Mouse (Mus musculus): Measurements from ENCODE around the gene Tubgcp2. TPM values are rescaled to one million over a fixed set of nuclear protein-coding genes. Genes with fewer than 3 reads are reported as not detected.

The Tubgcp2 gene
- polyA plus RNA-seq, 1 experiment from 2014 or later, result 55.3 TPM

DNA sequence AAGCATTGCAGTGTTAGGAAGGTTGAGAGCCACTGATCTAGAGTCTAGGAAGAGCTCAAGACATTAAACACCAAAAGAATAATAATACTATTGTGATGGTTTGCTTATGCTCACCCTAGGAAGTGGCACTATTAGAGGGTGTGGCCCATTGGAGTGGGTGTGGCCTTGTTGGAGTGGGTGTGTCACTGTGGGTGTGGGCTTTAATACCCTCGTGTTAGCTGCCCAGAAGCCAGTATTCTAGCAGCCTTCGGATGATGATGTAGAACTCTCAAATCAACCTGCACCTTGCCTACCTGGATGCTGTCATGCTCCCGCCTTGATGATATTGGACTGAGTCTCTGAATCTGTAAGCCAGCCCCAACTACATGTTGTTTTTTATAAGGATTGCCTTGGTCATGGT, 6.3 kb upstream of the Tubgcp2 start:
- Histone ChIP-seq H3K4me1 (peaks cover 3% of the 10 kb centered on the region), H3K27ac (replicated peaks) (no peak overlapping the region)
- ATAC-seq (ENCODE audit: insufficient number of reproducible peaks, low FRiP score, low TSS enrichment, low read depth), result no peak

GRCm38 (mm10) chr7:140037171-140037555, 694 bp upstream of the Tubgcp2 start:
- H3K4me1 ChIP-seq, result peaks cover 18% of the 10 kb centered on the region
- H3K9ac ChIP-seq, result peak overlapping the region; percentile 89; the same call in 1 of the 2 replicates
- H3K4me3 ChIP-seq (replicated peaks), result peak overlapping the region; percentile 73
- no peaks in the 10 kb centered on the region for H3K27me3 ChIP-seq
- peaks cover 38% of the 10 kb centered on the region for H3K36me3 ChIP-seq
- no peak for ATAC-seq (ENCODE audit: insufficient number of reproducible peaks, low FRiP score, low TSS enrichment, low read depth)
- H3K9me3 ChIP-seq (replicated peaks), result no peaks in the 10 kb centered on the region
- peak overlapping the region; percentile 88 for H3K4me2 ChIP-seq (replicated peaks)
- H3K27ac ChIP-seq (replicated peaks), result no peak overlapping the region
- 43% methylated on average over 3 of the region's 3 CpGs for WGBS

More for the DNA sequence above, 6.3 kb upstream of the Tubgcp2 start:
- H3K9ac ChIP-seq, result no peak overlapping the region
- H3K27me3 ChIP-seq, result peaks cover 41% of the 10 kb centered on the region
- no peaks in the 10 kb centered on the region for H3K9me3 ChIP-seq (replicated peaks)
- peaks cover 22% of the 10 kb centered on the region for H3K36me3 ChIP-seq
- WGBS, result 57% methylated on average over 3 of the region's 3 CpGs
- H3K4me2 ChIP-seq (replicated peaks), result no peak overlapping the region
- H3K4me3 ChIP-seq (replicated peaks), result no peak overlapping the region

- Histone ChIP-seq H3K4me1 (peaks cover 18% of the 10 kb centered on the region), H3K36me3 (peaks cover 50% of the 10 kb centered on the region), H3K27me3 (no peaks in the 10 kb centered on the region), H3K4me2 (replicated peaks) (peak overlapping the region; percentile 88), H3K4me3 (replicated peaks) (peak overlapping the region; percentile 73), H3K9me3 (replicated peaks) (no peaks in the 10 kb centered on the region), H3K9ac (peak overlapping the region; percentile 89), H3K27ac (replicated peaks) (peak overlapping the region; percentile 94)
- no peak for ATAC-seq (ENCODE audit: insufficient number of reproducible peaks, low FRiP score, low TSS enrichment, low read depth)
- WGBS, result 9% methylated on average over 7 of the region's 7 CpGs
Measured at GRCm38 (mm10) chr7:140035456-140035855, 1.0 kb downstream of the Tubgcp2 start.

DNA sequence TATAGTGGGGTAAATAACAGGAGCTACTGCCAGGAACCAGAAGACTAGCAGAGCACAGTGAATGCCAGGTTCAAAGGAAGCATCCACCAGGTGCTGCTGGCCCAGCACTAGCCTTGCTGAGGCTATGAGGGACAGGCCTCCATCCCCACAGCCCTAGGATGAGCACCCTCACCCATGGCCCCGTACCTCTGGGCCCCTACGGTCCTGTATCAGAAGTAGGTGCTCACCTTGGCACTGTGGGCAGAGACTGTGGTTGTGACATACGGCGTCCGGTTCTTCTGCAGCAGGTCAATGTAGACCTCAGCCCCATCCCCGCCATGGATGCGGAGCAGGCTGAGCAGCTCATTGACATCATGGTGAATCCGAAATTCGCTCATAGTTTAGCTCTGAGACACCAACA, 3.1 kb downstream of the Tubgcp2 start:
- Histone ChIP-seq H3K36me3 (peaks cover 55% of the 10 kb centered on the region), H3K27ac (replicated peaks) (no peak overlapping the region), H3K9me3 (replicated peaks) (no peaks in the 10 kb centered on the region), H3K9ac (no peak overlapping the region), H3K4me3 (replicated peaks) (no peak overlapping the region), H3K27me3 (no peaks in the 10 kb centered on the region), H3K4me1 (peaks cover 18% of the 10 kb centered on the region), H3K4me2 (replicated peaks) (no peak overlapping the region)
- no peak for ATAC-seq (ENCODE audit: insufficient number of reproducible peaks, low FRiP score, low TSS enrichment, low read depth)
- 95% methylated on average over 9 of the region's 9 CpGs for WGBS

DNA sequence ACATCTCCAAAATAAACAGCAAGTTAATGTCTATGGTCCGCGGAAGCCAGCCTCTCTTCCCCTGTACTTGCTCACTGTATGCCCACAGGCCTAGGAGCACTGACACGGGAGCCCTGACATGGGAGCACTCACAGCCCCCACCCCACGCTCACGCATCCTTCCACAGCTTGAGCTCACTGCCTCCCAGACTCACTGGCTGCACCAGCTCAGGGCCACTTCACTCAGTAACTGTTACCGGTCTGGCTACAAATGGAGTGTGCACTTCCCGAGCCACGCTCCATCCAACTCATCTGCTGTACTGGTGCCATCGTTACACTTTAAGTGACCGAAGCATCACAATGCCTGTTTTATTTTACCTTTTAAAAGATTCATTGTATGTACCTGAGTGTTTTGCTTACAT, 4.1 kb downstream of the Tubgcp2 start:
- H3K36me3 ChIP-seq, result peaks cover 56% of the 10 kb centered on the region
- no peak overlapping the region for H3K4me2 ChIP-seq (replicated peaks)
- H3K4me1 ChIP-seq, result peaks cover 15% of the 10 kb centered on the region
- no peak overlapping the region for H3K9ac ChIP-seq
- H3K27me3 ChIP-seq, result no peaks in the 10 kb centered on the region
- 94% methylated on average over 10 of the region's 10 CpGs for WGBS
- H3K27ac ChIP-seq (replicated peaks), result no peak overlapping the region
- no peaks in the 10 kb centered on the region for H3K9me3 ChIP-seq (replicated peaks)
- H3K4me3 ChIP-seq (replicated peaks), result no peak overlapping the region
- no peak for ATAC-seq (ENCODE audit: insufficient number of reproducible peaks, low FRiP score, low TSS enrichment, low read depth)

DNA sequence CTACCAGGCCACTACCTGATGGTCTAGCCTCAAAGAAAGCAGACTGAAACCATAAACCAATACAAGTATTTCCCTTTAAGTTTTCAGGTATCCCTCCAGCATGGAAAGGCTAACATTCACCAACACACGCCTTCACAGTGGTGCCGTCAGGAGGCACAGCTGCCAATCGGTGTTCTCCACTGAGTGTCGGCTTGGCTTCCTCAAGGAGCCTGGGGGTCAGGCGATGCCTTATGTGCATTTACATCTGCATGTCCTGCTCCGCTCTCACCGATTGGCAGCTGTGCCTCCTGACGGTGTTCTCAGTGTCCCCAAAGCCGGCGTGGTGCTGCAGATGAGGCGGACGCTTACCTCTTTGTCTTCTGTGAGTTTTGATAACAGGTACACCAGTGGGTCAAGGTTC, 4.7 kb downstream of the Tubgcp2 start:
- no peaks in the 10 kb centered on the region for H3K27me3 ChIP-seq
- WGBS, result 92% methylated on average over 12 of the region's 12 CpGs
- H3K9me3 ChIP-seq (replicated peaks), result no peaks in the 10 kb centered on the region
- H3K4me1 ChIP-seq, result peaks cover 9% of the 10 kb centered on the region
- peaks cover 56% of the 10 kb centered on the region for H3K36me3 ChIP-seq
- no peak overlapping the region for H3K27ac ChIP-seq (replicated peaks)
- no peak overlapping the region for H3K4me2 ChIP-seq (replicated peaks)
- ATAC-seq (ENCODE audit: insufficient number of reproducible peaks, low FRiP score, low TSS enrichment, low read depth), result no peak
- no peak overlapping the region for H3K4me3 ChIP-seq (replicated peaks)
- no peak overlapping the region for H3K9ac ChIP-seq

DNA sequence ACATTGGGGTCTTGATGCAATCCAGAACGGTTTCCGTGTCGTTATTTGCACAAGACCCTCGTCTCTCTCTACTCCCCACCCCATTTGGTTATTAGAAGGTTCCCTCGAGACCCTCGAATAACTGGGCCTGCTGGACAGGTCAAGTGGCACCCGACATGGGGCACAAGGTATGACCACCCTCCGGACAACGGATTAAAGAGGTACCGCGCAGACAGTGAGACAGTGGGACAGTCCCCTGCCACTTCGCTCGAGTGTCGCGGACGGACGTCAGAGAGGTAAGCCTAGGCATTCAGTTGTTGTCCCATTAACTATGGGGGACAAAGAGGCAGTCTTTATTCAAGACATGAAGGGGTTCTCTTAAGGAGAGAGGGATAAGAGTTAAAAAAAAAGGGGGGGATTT, 25.1 kb downstream of the Tubgcp2 start:
- Histone ChIP-seq H3K4me2 (replicated peaks) (no peak overlapping the region), H3K9me3 (replicated peaks) (no peaks in the 10 kb centered on the region), H3K4me3 (replicated peaks) (no peak overlapping the region), H3K27ac (replicated peaks) (no peak overlapping the region), H3K36me3 (peaks cover 36% of the 10 kb centered on the region), H3K9ac (no peak overlapping the region), H3K27me3 (no peaks in the 10 kb centered on the region), H3K4me1 (no peaks in the 10 kb centered on the region)
- ATAC-seq (ENCODE audit: insufficient number of reproducible peaks, low FRiP score, low TSS enrichment, low read depth), result no peak
- whole genome bisulfite sequencing, result 97% methylated on average over 17 of the region's 17 CpGs

- H3K4me3 ChIP-seq (replicated peaks), result no peak overlapping the region
- 97% methylated on average over 9 of the region's 9 CpGs for WGBS
Measured at GRCm38 (mm10) chr7:140007781-140008180, 28.7 kb downstream of the Tubgcp2 start.

GRCm38 (mm10) chr7:140006861-140007611, 29.4 kb downstream of the Tubgcp2 start:
- no peak overlapping the region for H3K9ac ChIP-seq
- no peak overlapping the region for H3K4me3 ChIP-seq (replicated peaks)
- peaks cover 60% of the 10 kb centered on the region for H3K36me3 ChIP-seq
- ATAC-seq (ENCODE audit: insufficient number of reproducible peaks, low FRiP score, low TSS enrichment, low read depth), result no peak
- H3K9me3 ChIP-seq (replicated peaks), result no peaks in the 10 kb centered on the region
- no peaks in the 10 kb centered on the region for H3K27me3 ChIP-seq
- H3K4me1 ChIP-seq, result no peaks in the 10 kb centered on the region
- 91% methylated on average over 9 of the region's 9 CpGs for WGBS
- H3K27ac ChIP-seq (replicated peaks), result no peak overlapping the region
- no peak overlapping the region for H3K4me2 ChIP-seq (replicated peaks)

More at GRCm38 (mm10) chr7:140007781-140008180, 28.7 kb downstream of the Tubgcp2 start:
- Histone ChIP-seq H3K36me3 (peaks cover 55% of the 10 kb centered on the region), H3K9me3 (replicated peaks) (no peaks in the 10 kb centered on the region), H3K4me2 (replicated peaks) (no peak overlapping the region), H3K4me1 (no peaks in the 10 kb centered on the region), H3K27ac (replicated peaks) (no peak overlapping the region), H3K9ac (no peak overlapping the region), H3K27me3 (no peaks in the 10 kb centered on the region)
- ATAC-seq (ENCODE audit: insufficient number of reproducible peaks, low FRiP score, low TSS enrichment, low read depth), result no peak

DNA sequence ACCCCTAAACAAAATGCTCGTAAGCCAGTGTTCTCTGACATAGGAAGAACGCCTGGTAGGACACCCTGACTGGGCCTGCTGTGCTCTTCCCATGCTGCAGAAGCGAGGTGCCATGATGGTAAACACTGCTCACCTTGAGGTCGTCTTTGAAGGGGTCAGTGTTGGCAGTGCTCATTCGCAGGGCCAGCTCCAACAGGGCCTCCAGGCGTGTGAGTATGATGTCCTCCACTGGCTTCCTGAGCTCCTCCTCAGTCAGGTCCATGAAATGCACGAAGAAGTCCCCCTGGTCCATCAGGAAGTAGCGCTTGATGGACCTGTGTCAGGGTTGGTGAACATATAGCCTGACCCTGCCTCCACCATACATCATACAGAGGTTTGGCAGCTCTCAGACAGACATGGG, 31.8 kb downstream of the Tubgcp2 start:
- no peaks in the 10 kb centered on the region for H3K27me3 ChIP-seq
- ATAC-seq (ENCODE audit: insufficient number of reproducible peaks, low FRiP score, low TSS enrichment, low read depth), result no peak
- H3K27ac ChIP-seq (replicated peaks), result no peak overlapping the region
- H3K9ac ChIP-seq, result no peak overlapping the region
- no peaks in the 10 kb centered on the region for H3K9me3 ChIP-seq (replicated peaks)
- H3K4me2 ChIP-seq (replicated peaks), result no peak overlapping the region
- no peaks in the 10 kb centered on the region for H3K4me1 ChIP-seq
- peaks cover 74% of the 10 kb centered on the region for H3K36me3 ChIP-seq
- H3K4me3 ChIP-seq (replicated peaks), result no peak overlapping the region
- WGBS, result 93% methylated on average over 8 of the region's 8 CpGs

- 54% methylated on average over 12 of the region's 12 CpGs for WGBS
- Histone ChIP-seq H3K9ac (no peak overlapping the region), H3K27me3 (no peaks in the 10 kb centered on the region), H3K9me3 (replicated peaks) (no peaks in the 10 kb centered on the region), H3K4me2 (replicated peaks) (no peak overlapping the region), H3K27ac (replicated peaks) (no peak overlapping the region), H3K36me3 (peaks cover 86% of the 10 kb centered on the region), H3K4me1 (0 out of 2 replicates have a peak, but pooled peaks cover under 1% of the 10 kb centered on the region), H3K4me3 (replicated peaks) (no peak overlapping the region)
- ATAC-seq (ENCODE audit: insufficient number of reproducible peaks, low FRiP score, low TSS enrichment, low read depth), result no peak
Measured at GRCm38 (mm10) chr7:140001086-140001740, 35.3 kb downstream of the Tubgcp2 start.
